30 mouse cellular contexts compared by ENCODE assay signal in genomic region chr10:108296446-108296845, GRCm38 (mm10). TPM values are rescaled to one million over a fixed set of nuclear protein-coding genes. Genes with fewer than 3 reads are reported as not detected.
DNase-seq lines count a peak whose midpoint lies in the region; TF ChIP-seq lines count a peak whose summit lies in the region.
"Had no signal": no experiment of that assay in that cellular context is flagged by ENCODE, and none has a peak within 500 bp of the region (broad histone marks: within the 10 kb centered on the region; RNA-seq: fewer than 3 reads in every experiment).

No protein-coding gene starts in this region.

- H3K27me3 ChIP-seq in E14TG2a.4 (ENCODE audit: insufficient read depth, low read length) (no peaks in the 10 kb centered on the region), ES-Bruce4 (ENCODE audit: control insufficient read depth, insufficient read depth, low read length, poor library complexity, severe bottlenecking) (no peaks in the 10 kb centered on the region), MEL (ENCODE audit: control insufficient read depth in 1 of 2, insufficient read depth in 2 of 2, low read length in 2 of 2) (no peaks in the 10 kb centered on the region)
- H3K27me3 ChIP-seq: embryonic facial prominence, embryonic 13.5 days; forebrain, embryonic 12.5 days; forebrain, embryonic 15.5 days; heart, embryonic 12.5 days; heart, embryonic 15.5 days; hindbrain, embryonic 13.5 days; intestine, embryonic 15.5 days; Patski had no signal

- TF ChIP-seq EP300 in ES-Bruce4 (IDR thresholded peaks at IDR 0.05; ENCODE audit: insufficient read depth, low read depth, low read length) = no peak
- TF ChIP-seq EP300 in MEL (IDR thresholded peaks at IDR 0.05; ENCODE audit: low read depth in 1 of 2, low read length in 2 of 2) = no peak

- H3K9ac ChIP-seq in ES-Bruce4 (ENCODE audit: low read depth, poor library complexity, severe bottlenecking) = peak overlapping the region; percentile 13; the same call in 1 of the 2 replicates
- H3K9ac ChIP-seq in MEL (ENCODE audit: control insufficient read depth, low read depth, low read length, poor library complexity, severe bottlenecking) = peak overlapping the region; percentile 35; the same call in 1 of the 2 replicates
- H3K9ac ChIP-seq: embryonic facial prominence, embryonic 13.5 days; forebrain, embryonic 12.5 days; forebrain, embryonic 15.5 days; heart, embryonic 12.5 days; heart, embryonic 15.5 days; hindbrain, embryonic 13.5 days; intestine, embryonic 15.5 days had no signal

- no peak for DNase-seq in MEL (ENCODE audit: low read depth, low spot score)
- no peak for DNase-seq in layer of hippocampus, adult 18-20 months (ENCODE audit: low spot score in 2 of 2)
- no peak for DNase-seq in gastrocnemius, postnatal 10 days
- no peak for DNase-seq in layer of hippocampus, postnatal 10 days (ENCODE audit: low spot score in 2 of 2)
- DNase-seq: adrenal gland, adult 8-10 months; adrenal gland, postnatal 25 days; cerebellum, adult 11-12 months; cerebellum, adult 8-10 months; cerebellum, postnatal 10 days; cerebellum, postnatal 36 days; embryo, embryonic 11 days; gastrocnemius, postnatal 36 days; heart, postnatal 10 days; heart, postnatal 36 days had no signal

- peak overlapping the region; percentile 70 for H3K4me3 ChIP-seq in E14TG2a.4 (replicated peaks; ENCODE audit: low read length)
- 0 out of 2 replicates have a peak overlapping the region, but pooled peaks have one; percentile 17 for H3K4me3 ChIP-seq in ES-Bruce4 (ENCODE audit: low read depth, low read length)
- peak overlapping the region; percentile 38 to 46; a peak in 3 of 4 replicates for H3K4me3 ChIP-seq in MEL (ENCODE audit: control insufficient read depth in 1 of 2, insufficient read depth in 1 of 2, low read depth in 2 of 2, low read length in 2 of 2)
- H3K4me3 ChIP-seq: embryonic facial prominence, embryonic 10.5 days; embryonic facial prominence, embryonic 13.5 days; erythroblast, embryonic 14.5 days; forebrain, embryonic 12.5 days; forebrain, embryonic 15.5 days; heart, embryonic 12.5 days; heart, embryonic 15.5 days; hindbrain, embryonic 10.5 days; hindbrain, embryonic 13.5 days; intestine, embryonic 15.5 days had no signal

- no peaks in the 10 kb centered on the region for H3K79me2 ChIP-seq in MEL (ENCODE audit: control insufficient read depth, insufficient read depth, low read length, poor library complexity)

- H3K36me3 ChIP-seq in E14TG2a.4 (ENCODE audit: insufficient read depth, low read length) = no peaks in the 10 kb centered on the region
- no peaks in the 10 kb centered on the region for H3K36me3 ChIP-seq in ES-Bruce4 (ENCODE audit: control insufficient read depth, insufficient read depth, low read length, poor library complexity, severe bottlenecking)
- no peaks in the 10 kb centered on the region for H3K36me3 ChIP-seq in MEL (ENCODE audit: control insufficient read depth in 1 of 2, insufficient read depth in 2 of 2, low read length in 2 of 2)
- H3K36me3 ChIP-seq: embryonic facial prominence, embryonic 10.5 days; embryonic facial prominence, embryonic 13.5 days; forebrain, embryonic 12.5 days; forebrain, embryonic 15.5 days; heart, embryonic 12.5 days; heart, embryonic 15.5 days; hindbrain, embryonic 10.5 days; hindbrain, embryonic 13.5 days; intestine, embryonic 15.5 days had no signal

- H3K4me1 ChIP-seq in E14TG2a.4 (replicated peaks; ENCODE audit: low read depth, low read length) (peaks cover 81% of the 10 kb centered on the region), ES-Bruce4 (ENCODE audit: control insufficient read depth, insufficient read depth, low read length) (peaks cover 2% of the 10 kb centered on the region), MEL (ENCODE audit: control insufficient read depth in 1 of 2, insufficient read depth in 2 of 2, low read length in 2 of 2) (no peaks in the 10 kb centered on the region)
- H3K4me1 ChIP-seq: embryonic facial prominence, embryonic 13.5 days; forebrain, embryonic 12.5 days; forebrain, embryonic 15.5 days; heart, embryonic 12.5 days; hindbrain, embryonic 10.5 days; intestine, embryonic 15.5 days had no signal

- H3K27ac ChIP-seq in ES-Bruce4 (ENCODE audit: insufficient read depth, low read length) (peak overlapping the region; percentile 76), MEL (ENCODE audit: control insufficient read depth, low read depth, low read length) (no peak overlapping the region)
- H3K27ac ChIP-seq: embryonic facial prominence, embryonic 10.5 days; embryonic facial prominence, embryonic 13.5 days; forebrain, embryonic 12.5 days; forebrain, embryonic 15.5 days; heart, embryonic 15.5 days; hindbrain, embryonic 10.5 days; hindbrain, embryonic 13.5 days; intestine, embryonic 15.5 days had no signal

- TF ChIP-seq POLR2A in ES-Bruce4 (IDR thresholded peaks at IDR 0.05; ENCODE audit: insufficient read depth, low read length) = no peak
- TF ChIP-seq POLR2A in MEL (IDR thresholded peaks at IDR 0.05; ENCODE audit: control insufficient read depth in 1 of 2, insufficient read depth in 1 of 2, low read depth in 1 of 2, low read length in 2 of 2, poor library complexity in 1 of 2) = no peak

- no peak for TF ChIP-seq RAD21 in MEL (IDR thresholded peaks at IDR 0.05; ENCODE audit: low read depth, low read length)

- H3K9me3 ChIP-seq in E14TG2a.4 (ENCODE audit: low read length) = no peaks in the 10 kb centered on the region
- H3K9me3 ChIP-seq in ES-Bruce4 (replicated peaks; ENCODE audit: control insufficient read depth, insufficient read depth, low read length, poor library complexity, severe bottlenecking) = no peaks in the 10 kb centered on the region
- no peaks in the 10 kb centered on the region for H3K9me3 ChIP-seq in MEL (replicated peaks; ENCODE audit: insufficient read depth, low read length)
- H3K9me3 ChIP-seq: embryonic facial prominence, embryonic 10.5 days; embryonic facial prominence, embryonic 13.5 days; forebrain, embryonic 12.5 days; forebrain, embryonic 15.5 days; heart, embryonic 12.5 days; heart, embryonic 15.5 days; hindbrain, embryonic 10.5 days; hindbrain, embryonic 13.5 days; intestine, embryonic 15.5 days had no signal

- TF ChIP-seq CTCF in E14TG2a.4 (conservative IDR thresholded peaks at IDR 0.05; ENCODE audit: low read length) (no peak), ES-Bruce4 (IDR thresholded peaks at IDR 0.05; ENCODE audit: low read depth, low read length) (no peak), MEL (IDR thresholded peaks at IDR 0.05 in 2 of 3, conservative IDR thresholded peaks at IDR 0.05 in 1 of 3; ENCODE audit: control insufficient read depth in 1 of 3, insufficient read depth in 1 of 3, low read depth in 2 of 3, low read length in 3 of 3, poor library complexity in 1 of 3, severe bottlenecking in 1 of 3) (no peak)

TF ChIP-seq in MEL, 35 proteins besides CTCF, POLR2A, EP300 and RAD21:
- no peak for TF ChIP-seq CHD1 (IDR thresholded peaks at IDR 0.05; ENCODE audit: low read depth, low read length)
- no peak for TF ChIP-seq JUND (IDR thresholded peaks at IDR 0.05; ENCODE audit: low read depth, low read length)
- no peak for TF ChIP-seq MEF2A (IDR thresholded peaks at IDR 0.05; ENCODE audit: extremely low read depth, insufficient replicate concordance, low read depth, low read length, poor library complexity, severe bottlenecking)
- TF ChIP-seq MAX (IDR thresholded peaks at IDR 0.05; ENCODE audit: low read length) = no peak
- TF ChIP-seq SMC3 (IDR thresholded peaks at IDR 0.05; ENCODE audit: low read depth, low read length) = no peak
- TF ChIP-seq HCFC1 (IDR thresholded peaks at IDR 0.05; ENCODE audit: low read depth, low read length) = no peak
- no peak for TF ChIP-seq USF2 (IDR thresholded peaks at IDR 0.05; ENCODE audit: borderline replicate concordance in 1 of 2, insufficient read depth in 1 of 2, low read depth in 1 of 2, low read length in 2 of 2)
- no peak for TF ChIP-seq GATA1 (IDR thresholded peaks at IDR 0.05; ENCODE audit: low read depth, low read length)
- no peak for TF ChIP-seq TCF12 (IDR thresholded peaks at IDR 0.05; ENCODE audit: low read depth, low read length)
- TF ChIP-seq MAFK (IDR thresholded peaks at IDR 0.05; ENCODE audit: borderline replicate concordance, low read depth, low read length) = no peak
- no peak for TF ChIP-seq UBTF (IDR thresholded peaks at IDR 0.05; ENCODE audit: borderline replicate concordance, insufficient read depth, low read depth, low read length)
- no peak for TF ChIP-seq ZMIZ1 (IDR thresholded peaks at IDR 0.05; ENCODE audit: low read depth, low read length)
- no peak for TF ChIP-seq NRF1 (IDR thresholded peaks at IDR 0.05; ENCODE audit: insufficient read depth, low read depth, low read length, poor library complexity, severe bottlenecking)
- TF ChIP-seq NELFE (IDR thresholded peaks at IDR 0.05; ENCODE audit: low read depth, low read length) = no peak

RNA-seq across cellular contexts. Expression of gene Pawr, which starts 35.5 kb away (rescaled TPM):
- 157 and 164 TPM in 2 replicates for polyA plus RNA-seq in ES-Bruce4 (2011; ENCODE audit: insufficient read depth, insufficient read length, low read depth, missing spikeins)
- total RNA-seq in MEL (2012; rRNA removed) = 19.1 and 20.7 TPM in 2 replicates
- 10 to 100 TPM in 1 of 2 experiments, not detected in 1; 29.6 TPM for polyA plus RNA-seq in MEL (2012; ENCODE audit: insufficient read depth in 1 of 2, insufficient read length in 2 of 2, low read depth in 1 of 2, low replicate concordance in 2 of 2, missing spikeins in 1 of 2)
- 1 to 10 TPM; 2.6 to 2.7 TPM for total RNA-seq in layer of hippocampus, adult 18-20 months (2021)
- 1 to 10 TPM; 1.7 to 2.2 TPM for total RNA-seq in gastrocnemius, postnatal 10 days (2021)
- 1 to 10 TPM; 3.4 to 3.8 TPM for total RNA-seq in layer of hippocampus, postnatal 10 days (2021)
- total RNA-seq: granulocyte monocyte progenitor cell, adult 5-6 weeks had no signal
- polyA plus RNA-seq: activated CD4-positive, CD25-positive, alpha-beta regulatory T cell, adult 4 months; CD4-positive, CD25-positive, alpha-beta regulatory T cell, adult 4 months had no signal

Comparison
In these comparisons a context has a peak if more than half of its experiments do, and no peak if none do; other contexts are left out.
1. H3K4me3 ChIP-seq: peak in every context shown above with its lines; median percentile 70 in E14TG2a.4; 42 in MEL; 17 in ES-Bruce4.